In genomic region chr5:103691171-103691570, GRCm38 (mm10) we compare ENCODE assay signal across 11 mouse cellular contexts. TPM values are rescaled to one million over a fixed set of nuclear protein-coding genes. Genes with fewer than 3 reads are reported as not detected.
DNase-seq lines count a peak whose midpoint lies in the region; ATAC-seq lines count a peak whose summit lies in the region.
"Had no signal": no experiment of that assay in that cellular context is flagged by ENCODE, and none has a peak within 500 bp of the region (broad histone marks: within the 10 kb centered on the region; RNA-seq: fewer than 3 reads in every experiment).

No protein-coding gene starts in this region.

- no peaks in the 10 kb centered on the region for H3K9me3 ChIP-seq in hindbrain, embryonic 15.5 days
- H3K9me3 ChIP-seq in hindbrain, embryonic 10.5 days, result no peaks in the 10 kb centered on the region
- no peaks in the 10 kb centered on the region for H3K9me3 ChIP-seq in neural tube, embryonic 11.5 days (ENCODE audit: control insufficient read depth, low read length)
- H3K9me3 ChIP-seq in neural tube, embryonic 15.5 days (replicated peaks), result no peaks in the 10 kb centered on the region
- no peaks in the 10 kb centered on the region for H3K9me3 ChIP-seq in intestine, embryonic 15.5 days
- H3K9me3 ChIP-seq: forebrain, embryonic 12.5 days; limb, embryonic 12.5 days had no signal

- H3K4me2 ChIP-seq in hindbrain, embryonic 15.5 days, result peak overlapping the region; percentile 100; the same call in 1 of the 2 replicates
- peak overlapping the region; percentile 98; the same call in 1 of the 2 replicates for H3K4me2 ChIP-seq in neural tube, embryonic 11.5 days (ENCODE audit: low read depth)
- H3K4me2 ChIP-seq in neural tube, embryonic 15.5 days, result no peak overlapping the region
- H3K4me2 ChIP-seq in intestine, embryonic 15.5 days (replicated peaks), result peak overlapping the region; percentile 99; the same call in 1 of the 2 replicates

- H3K4me1 ChIP-seq in hindbrain, embryonic 15.5 days (replicated peaks), result peaks cover 18% of the 10 kb centered on the region
- H3K4me1 ChIP-seq in hindbrain, embryonic 10.5 days (replicated peaks), result peaks cover 20% of the 10 kb centered on the region
- H3K4me1 ChIP-seq in neural tube, embryonic 11.5 days (ENCODE audit: control insufficient read depth, insufficient read depth, low read length), result peaks cover 8% of the 10 kb centered on the region; the same call in 1 of the 2 replicates
- H3K4me1 ChIP-seq in neural tube, embryonic 15.5 days, result peaks cover 22% of the 10 kb centered on the region
- H3K4me1 ChIP-seq in intestine, embryonic 15.5 days (replicated peaks), result 0 out of 2 replicates have a peak, but pooled peaks cover 10% of the 10 kb centered on the region

- no peak overlapping the region for H3K9ac ChIP-seq in hindbrain, embryonic 15.5 days
- H3K9ac ChIP-seq in neural tube, embryonic 11.5 days (ENCODE audit: low read length), result no peak overlapping the region
- no peak overlapping the region for H3K9ac ChIP-seq in neural tube, embryonic 15.5 days (replicated peaks)
- no peak overlapping the region for H3K9ac ChIP-seq in intestine, embryonic 15.5 days
- H3K9ac ChIP-seq: forebrain, embryonic 12.5 days; limb, embryonic 12.5 days had no signal

- DNase-seq in hindbrain, embryonic 10.5 days (ENCODE audit: low spot score), result no peak
- DNase-seq in neural tube, embryonic 11.5 days (ENCODE audit: low spot score), result no peak
- no peak for DNase-seq in adrenal gland, postnatal 25 days
- DNase-seq: cerebellum, postnatal 36 days had no signal

- H3K27ac ChIP-seq in hindbrain, embryonic 15.5 days (replicated peaks), result no peak overlapping the region
- H3K27ac ChIP-seq in hindbrain, embryonic 10.5 days, result no peak overlapping the region
- no peak overlapping the region for H3K27ac ChIP-seq in neural tube, embryonic 11.5 days (ENCODE audit: low read depth, low read length)
- H3K27ac ChIP-seq in neural tube, embryonic 15.5 days (replicated peaks), result no peak overlapping the region
- no peak overlapping the region for H3K27ac ChIP-seq in intestine, embryonic 15.5 days
- H3K27ac ChIP-seq: forebrain, embryonic 12.5 days; limb, embryonic 12.5 days had no signal

- H3K4me3 ChIP-seq in hindbrain, embryonic 15.5 days, result no peak overlapping the region
- H3K4me3 ChIP-seq in hindbrain, embryonic 10.5 days, result no peak overlapping the region
- H3K4me3 ChIP-seq in neural tube, embryonic 11.5 days (ENCODE audit: low read depth, low read length), result no peak overlapping the region
- no peak overlapping the region for H3K4me3 ChIP-seq in neural tube, embryonic 15.5 days (replicated peaks)
- H3K4me3 ChIP-seq in intestine, embryonic 15.5 days (replicated peaks), result no peak overlapping the region

- peaks cover 21% of the 10 kb centered on the region for H3K27me3 ChIP-seq in hindbrain, embryonic 15.5 days
- H3K27me3 ChIP-seq in hindbrain, embryonic 10.5 days (ENCODE audit: insufficient read depth, poor library complexity, severe bottlenecking), result peaks cover 43% of the 10 kb centered on the region
- H3K27me3 ChIP-seq in neural tube, embryonic 11.5 days (ENCODE audit: control insufficient read depth, insufficient read depth, low read length), result peaks cover 19% of the 10 kb centered on the region
- peaks cover 35% of the 10 kb centered on the region for H3K27me3 ChIP-seq in neural tube, embryonic 15.5 days (replicated peaks)
- H3K27me3 ChIP-seq in intestine, embryonic 15.5 days (replicated peaks), result peaks cover 18% of the 10 kb centered on the region; the same call in 1 of the 2 replicates

- no peaks in the 10 kb centered on the region for H3K36me3 ChIP-seq in hindbrain, embryonic 15.5 days
- no peaks in the 10 kb centered on the region for H3K36me3 ChIP-seq in hindbrain, embryonic 10.5 days
- H3K36me3 ChIP-seq in neural tube, embryonic 11.5 days (ENCODE audit: control insufficient read depth, insufficient read depth, low read length), result no peaks in the 10 kb centered on the region
- no peaks in the 10 kb centered on the region for H3K36me3 ChIP-seq in neural tube, embryonic 15.5 days
- no peaks in the 10 kb centered on the region for H3K36me3 ChIP-seq in intestine, embryonic 15.5 days
- H3K36me3 ChIP-seq: forebrain, embryonic 12.5 days; limb, embryonic 12.5 days had no signal

- ATAC-seq in hindbrain, embryonic 15.5 days (ENCODE audit: low FRiP score, low read depth), result no peak
- ATAC-seq in neural tube, embryonic 11.5 days (ENCODE audit: insufficient read depth, low FRiP score, low TSS enrichment), result no peak
- ATAC-seq in neural tube, embryonic 15.5 days (ENCODE audit: low FRiP score), result no peak
- no peak for ATAC-seq in intestine, embryonic 15.5 days
- no peak for ATAC-seq in megakaryocyte-erythroid progenitor cell, adult 5-6 weeks (replicated peaks; ENCODE audit: low FRiP score, low TSS enrichment, poor library complexity, severe bottlenecking)

RNA-seq across cellular contexts. Expression of gene Aff1, which starts 1.0 kb away (rescaled TPM):
- polyA plus RNA-seq in hindbrain, embryonic 15.5 days (2015; fragmentation: Nextera tagmentation; extraction: Ambion mirVana), result 2.5 and 2.6 TPM in 2 replicates
- 5.7 and 6.5 TPM in 2 replicates for polyA plus RNA-seq in hindbrain, embryonic 10.5 days (2016; fragmentation: Nextera tagmentation; extraction: Ambion mirVana)
- 11.2 and 11.8 TPM in 2 replicates for polyA plus RNA-seq in neural tube, embryonic 11.5 days (2014; fragmentation: Nextera tagmentation; extraction: Ambion mirVana)
- 1.7 and 5.8 TPM in 2 replicates for polyA plus RNA-seq in neural tube, embryonic 15.5 days (2015; fragmentation: Nextera tagmentation; extraction: Ambion mirVana)
- 5.3 TPM in 2 replicates for polyA plus RNA-seq in intestine, embryonic 15.5 days (2015; fragmentation: Nextera tagmentation; extraction: Ambion mirVana)
- 52.5 and 58.0 TPM in 2 replicates for total RNA-seq in megakaryocyte-erythroid progenitor cell, adult 5-6 weeks (2014; fragmentation: Nextera tagmentation)
- total RNA-seq in megakaryocyte-erythroid progenitor cell, adult 5-6 weeks (2017), result 15.6 and 16.7 TPM in 2 replicates
- 41.3 and 53.3 TPM in 2 replicates for total RNA-seq in adrenal gland, postnatal 25 days (2021)

RNA-seq across cellular contexts. Expression of gene 1700016H13Rik, which starts 35.4 kb away (rescaled TPM):
- polyA plus RNA-seq in hindbrain, embryonic 15.5 days (2015; fragmentation: Nextera tagmentation; extraction: Ambion mirVana), result 0.13 and 0.21 TPM in 2 replicates
- 0.40 and 0.64 TPM in 2 replicates for polyA plus RNA-seq in hindbrain, embryonic 10.5 days (2016; fragmentation: Nextera tagmentation; extraction: Ambion mirVana)
- polyA plus RNA-seq in neural tube, embryonic 11.5 days (2014; fragmentation: Nextera tagmentation; extraction: Ambion mirVana), result 0.48 TPM in 1 of 2 replicates, not detected in the other
- polyA plus RNA-seq in neural tube, embryonic 15.5 days (2015; fragmentation: Nextera tagmentation; extraction: Ambion mirVana), result 0.17 TPM in 1 of 2 replicates, not detected in the other
- 0.19 and 0.28 TPM in 2 replicates for polyA plus RNA-seq in intestine, embryonic 15.5 days (2015; fragmentation: Nextera tagmentation; extraction: Ambion mirVana)
- not detected in 2 replicates for total RNA-seq in megakaryocyte-erythroid progenitor cell, adult 5-6 weeks (2014; fragmentation: Nextera tagmentation)
- total RNA-seq in megakaryocyte-erythroid progenitor cell, adult 5-6 weeks (2017), result not detected in 2 replicates
- total RNA-seq in adrenal gland, postnatal 25 days (2021), result not detected in 2 replicates
- polyA plus RNA-seq: forebrain, embryonic 12.5 days; neural tube, embryonic 14.5 days had no signal
